Mouse (Mus musculus) lung, adult 2 months (tissue): ENCODE measurements around the gene Gria1.

Experiments
- CTCF ChIP-seq: fragments of 200-500 bp; IDR thresholded peaks from 2 replicates; pipeline ENCODE4 v1.5.1; 2011; ENCODE audit warnings: mild to moderate bottlenecking, low read length, control low read depth; ENCODE audit not compliant: insufficient read depth
- POLR2A ChIP-seq: fragments of 200-500 bp; IDR thresholded peaks from 2 replicates; pipeline ENCODE4 v1.6.1; 2011; ENCODE audit warnings: low read depth, mild to moderate bottlenecking, control low read depth, low read length, borderline replicate concordance; ENCODE audit errors: extremely low read depth

DNA sequence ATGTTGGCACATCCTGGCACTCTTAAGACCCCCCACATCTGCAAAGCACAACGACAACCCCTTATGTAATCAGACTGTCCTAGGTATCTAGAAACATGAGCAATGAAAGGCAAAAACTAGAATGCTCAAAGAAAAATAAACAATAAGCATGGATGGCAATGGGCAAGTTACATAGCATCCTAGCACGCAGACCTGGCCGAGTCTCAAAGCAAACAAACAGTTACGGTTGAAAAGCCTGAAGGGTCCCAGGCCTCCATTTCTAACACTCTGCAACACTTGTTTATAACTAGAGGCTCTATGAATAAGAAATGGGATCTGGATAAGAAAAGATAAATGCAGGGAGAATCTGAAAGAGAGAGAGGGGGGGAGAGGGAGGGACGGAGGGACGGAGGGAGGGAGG is 3.2 kb downstream of the Gria1 start:
- TF ChIP-seq CTCF (no peak), POLR2A (no peak)
